9 mouse cellular contexts compared by ENCODE assay signal in the genomic region with DNA sequence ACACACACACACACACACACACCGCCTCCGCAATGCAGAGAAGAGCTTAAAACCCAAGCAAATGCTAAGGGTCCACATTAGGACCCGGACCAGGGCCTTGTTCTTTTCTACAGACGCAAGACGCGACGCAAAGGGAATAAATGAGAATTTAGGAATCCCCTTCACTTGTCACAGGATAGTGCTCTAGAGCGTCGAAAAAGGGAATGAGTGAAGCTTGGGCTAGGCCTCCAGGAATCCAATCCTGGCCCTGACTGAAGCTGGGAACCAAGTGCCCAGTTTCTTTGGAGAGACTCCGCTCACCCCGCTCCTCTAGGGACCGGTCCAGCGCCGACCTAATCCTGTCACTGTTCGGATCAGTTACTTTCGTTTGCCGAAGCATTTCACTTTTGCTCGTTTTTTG.
A peak's percentile ranks its signal among the peaks of the same experiment; 100 is the strongest.
DNase-seq lines count a peak whose midpoint lies in the region; ATAC-seq lines count a peak whose summit lies in the region.
"Had no signal": no experiment of that assay in that cellular context is flagged by ENCODE, and none has a peak within 500 bp of the region (broad histone marks: within the 10 kb centered on the region; RNA-seq: fewer than 3 reads in every experiment).

No protein-coding gene starts in this region.

- H3K4me2 ChIP-seq in intestine, embryonic 15.5 days (replicated peaks): peak overlapping the region; percentile 38
- H3K4me2 ChIP-seq in intestine, embryonic 16.5 days (ENCODE audit: low read depth, low read length): no peak overlapping the region
- peak overlapping the region; percentile 7; the same call in 1 of the 2 replicates for H3K4me2 ChIP-seq in embryonic facial prominence, embryonic 12.5 days (replicated peaks)
- H3K4me2 ChIP-seq in midbrain, embryonic 13.5 days (replicated peaks): peak overlapping the region; percentile 42

- H3K9me3 ChIP-seq in intestine, embryonic 15.5 days: no peaks in the 10 kb centered on the region
- H3K9me3 ChIP-seq in intestine, embryonic 16.5 days (ENCODE audit: control insufficient read depth, low read length): no peaks in the 10 kb centered on the region
- H3K9me3 ChIP-seq in embryonic facial prominence, embryonic 12.5 days: no peaks in the 10 kb centered on the region
- no peaks in the 10 kb centered on the region for H3K9me3 ChIP-seq in midbrain, embryonic 13.5 days

- peak; percentile 3 for DNase-seq in forelimb bud, embryonic 11.5 days (ENCODE audit: low read depth, low spot score)
- DNase-seq in left cerebral cortex, adult 8-10 months (ENCODE audit: low spot score in 2 of 2): no peak
- no peak for DNase-seq in left cerebral cortex, adult 18-20 months (ENCODE audit: low spot score in 2 of 2)
- no peak for DNase-seq in right cerebral cortex, postnatal 10 days (ENCODE audit: low spot score in 2 of 2)
- DNase-seq: lung, postnatal 14 days had no signal

- no peaks in the 10 kb centered on the region for H3K4me1 ChIP-seq in intestine, embryonic 15.5 days (replicated peaks)
- no peaks in the 10 kb centered on the region for H3K4me1 ChIP-seq in intestine, embryonic 16.5 days (ENCODE audit: control insufficient read depth, insufficient read depth, low read length)
- no peaks in the 10 kb centered on the region for H3K4me1 ChIP-seq in embryonic facial prominence, embryonic 12.5 days
- peaks cover 3% of the 10 kb centered on the region; the same call in 1 of the 2 replicates for H3K4me1 ChIP-seq in midbrain, embryonic 13.5 days (replicated peaks)

- H3K36me3 ChIP-seq in intestine, embryonic 15.5 days: no peaks in the 10 kb centered on the region
- no peaks in the 10 kb centered on the region for H3K36me3 ChIP-seq in intestine, embryonic 16.5 days (ENCODE audit: control insufficient read depth, insufficient read depth, low read length)
- H3K36me3 ChIP-seq in embryonic facial prominence, embryonic 12.5 days: no peaks in the 10 kb centered on the region
- H3K36me3 ChIP-seq in midbrain, embryonic 13.5 days: no peaks in the 10 kb centered on the region

- ATAC-seq in intestine, embryonic 15.5 days: no peak
- ATAC-seq in intestine, embryonic 16.5 days: no peak
- no peak for ATAC-seq in embryonic facial prominence, embryonic 12.5 days (ENCODE audit: insufficient number of reproducible peaks, insufficient read depth, low FRiP score, low TSS enrichment)
- ATAC-seq in midbrain, embryonic 13.5 days: no peak

- 32% methylated on average over 18 of the region's 18 CpGs for WGBS in intestine, embryonic 15.5 days
- WGBS in intestine, embryonic 16.5 days: 17% methylated on average over 18 of the region's 18 CpGs
- WGBS in embryonic facial prominence, embryonic 12.5 days: 24% methylated on average over 18 of the region's 18 CpGs
- 21% methylated on average over 18 of the region's 18 CpGs for WGBS in midbrain, embryonic 13.5 days

- peaks cover 28% of the 10 kb centered on the region for H3K27me3 ChIP-seq in intestine, embryonic 15.5 days (replicated peaks)
- H3K27me3 ChIP-seq in intestine, embryonic 16.5 days (replicated peaks; ENCODE audit: control insufficient read depth, insufficient read depth, low read length): peaks cover 30% of the 10 kb centered on the region
- H3K27me3 ChIP-seq in embryonic facial prominence, embryonic 12.5 days: peaks cover 26% of the 10 kb centered on the region
- H3K27me3 ChIP-seq in midbrain, embryonic 13.5 days: peaks cover 9% of the 10 kb centered on the region; the same call in 1 of the 2 replicates

- no peak overlapping the region for H3K9ac ChIP-seq in intestine, embryonic 15.5 days
- H3K9ac ChIP-seq in intestine, embryonic 16.5 days (ENCODE audit: low read depth, low read length): no peak overlapping the region
- H3K9ac ChIP-seq in embryonic facial prominence, embryonic 12.5 days: no peak overlapping the region
- no peak overlapping the region for H3K9ac ChIP-seq in midbrain, embryonic 13.5 days (replicated peaks)

- no peak overlapping the region for H3K27ac ChIP-seq in intestine, embryonic 15.5 days
- H3K27ac ChIP-seq in intestine, embryonic 16.5 days (ENCODE audit: low read length): no peak overlapping the region
- no peak overlapping the region for H3K27ac ChIP-seq in embryonic facial prominence, embryonic 12.5 days
- peak overlapping the region; percentile 75 for H3K27ac ChIP-seq in midbrain, embryonic 13.5 days

- H3K4me3 ChIP-seq in intestine, embryonic 15.5 days (replicated peaks): no peak overlapping the region
- no peak overlapping the region for H3K4me3 ChIP-seq in intestine, embryonic 16.5 days (ENCODE audit: low read length)
- no peak overlapping the region for H3K4me3 ChIP-seq in embryonic facial prominence, embryonic 12.5 days
- H3K4me3 ChIP-seq in midbrain, embryonic 13.5 days (replicated peaks): peak overlapping the region; percentile 22; the same call in 1 of the 2 replicates
